Mouse (Mus musculus) T-helper 1 cell (primary cell): ENCODE data around the gene Dnajc5.

Experiments used
- in situ Hi-C: fragments of 300-600 bp; cut with MboI, MseI; formaldehyde crosslinking; loops from one replicate; pipeline ENCODE4 v1.15.1; 2025; ENCODE audit warnings: high pct_unique_total_duplicates

Gene Dnajc5

DNA sequence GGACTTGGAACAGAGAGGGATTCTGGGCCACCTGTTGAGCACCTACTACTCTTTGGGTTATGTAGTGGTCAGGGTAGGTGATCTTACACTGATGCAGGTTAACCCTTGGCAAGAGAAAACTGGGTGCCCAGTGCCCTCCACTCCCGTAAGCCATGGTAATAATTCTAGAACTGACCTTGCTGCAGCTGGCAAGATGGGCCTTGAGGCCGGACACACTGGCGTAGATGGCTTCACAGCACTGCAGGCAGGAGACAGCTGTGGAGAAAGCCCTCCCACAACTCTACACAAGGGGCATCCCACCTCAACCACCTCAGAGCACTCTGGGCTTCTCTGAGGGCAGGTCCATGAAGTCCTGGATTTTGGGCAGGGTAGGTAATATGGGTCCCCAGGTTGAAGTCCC lies 65.8 kb downstream of the Dnajc5 start:
- in situ Hi-C loops, result loop anchor here (25.0 kb wide), 1 partner anchor 199 kb away; the partner anchor contains the start of gene Lime1

DNA sequence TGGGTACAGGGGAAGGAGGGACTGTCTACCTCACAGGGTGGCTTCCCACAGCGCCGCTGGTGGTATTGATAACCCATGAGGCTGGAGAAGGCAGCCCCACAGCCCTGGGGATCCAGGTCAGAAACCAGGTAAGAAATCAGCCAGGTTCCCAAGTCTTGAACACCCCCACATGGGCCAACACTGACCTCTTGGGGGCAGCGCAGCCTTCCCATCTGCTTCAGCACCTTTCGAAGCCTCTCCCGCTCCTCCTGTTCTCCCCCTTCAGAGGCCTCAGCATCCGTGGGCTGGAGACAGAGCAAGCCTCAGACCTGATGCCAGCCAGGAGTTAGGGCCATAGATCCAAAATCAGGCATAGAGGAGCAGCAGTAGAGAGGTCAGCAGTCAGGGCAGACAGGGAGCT lies 67.5 kb downstream of the Dnajc5 start:
- in situ Hi-C loops, result loop anchor here (25.0 kb wide), 1 partner anchor 200 kb away; the partner anchor contains the start of gene Lime1

DNA sequence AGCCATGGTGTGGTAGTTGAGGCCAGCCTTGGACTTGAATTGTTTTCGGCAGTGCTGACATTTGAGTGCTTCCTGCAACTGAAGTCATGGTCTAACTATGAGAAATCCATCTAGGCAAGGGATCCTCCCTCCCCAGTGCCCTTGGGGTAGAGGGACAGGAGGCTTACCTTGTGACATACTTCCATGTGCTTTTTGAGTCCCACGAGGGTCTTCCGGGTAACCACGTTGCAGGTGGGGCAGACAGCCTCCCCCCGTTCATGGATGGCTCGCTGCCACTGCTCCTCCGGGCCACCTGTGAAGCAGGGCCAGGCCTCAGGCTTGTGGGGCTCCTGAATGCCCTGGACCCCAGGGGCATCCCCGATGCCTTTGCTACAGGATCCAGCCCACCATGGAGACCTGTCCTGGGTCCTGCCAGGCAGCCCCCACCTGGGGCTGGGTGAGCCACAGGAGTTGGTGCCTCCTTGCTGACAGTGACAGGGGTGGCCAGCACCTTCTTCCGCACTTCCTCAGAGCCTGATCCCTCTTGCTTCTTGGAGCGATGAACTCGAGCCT lies 68.0 kb downstream of the Dnajc5 start:
- in situ Hi-C loops, result loop anchor here (25.0 kb wide), 1 partner anchor 201 kb away; the partner anchor contains the start of gene Lime1

- in situ Hi-C loops, result loop anchor here (25.0 kb wide), 1 partner anchor 202 kb away; the partner anchor contains the start of gene Lime1
These were observed 68.9 kb downstream of the Dnajc5 start for GRCm38 (mm10) chr2:181589011-181589731.

DNA sequence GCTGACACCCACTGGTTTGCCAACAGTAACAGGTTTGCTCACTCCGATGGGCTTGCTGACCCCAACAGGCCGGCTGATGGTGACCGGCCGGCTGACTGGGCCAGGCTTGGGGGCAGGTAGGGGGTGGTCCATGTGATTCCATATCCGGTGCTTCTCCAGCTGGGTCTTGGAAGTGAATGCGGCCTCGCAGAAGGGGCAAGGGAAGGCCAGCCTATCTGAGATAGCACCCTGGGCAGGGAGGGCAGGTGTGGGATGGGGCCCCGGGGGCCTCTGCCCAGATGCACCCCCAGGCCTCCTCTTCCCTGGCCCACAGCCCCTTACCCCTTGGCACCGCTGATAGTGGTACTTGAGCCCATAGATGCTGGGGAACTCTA lies 69.4 kb downstream of the Dnajc5 start:
- in situ Hi-C loops, result loop anchor here (5.0 to 25.0 kb wide), 2 partner anchors 67 to 202 kb away; partner anchors contain the start of genes Dnajc5 and Lime1

GRCm38 (mm10) chr2:181590471-181590870 lies 70.2 kb downstream of the Dnajc5 start:
- in situ Hi-C loops, result loop anchor here (5.0 to 25.0 kb wide), 2 partner anchors 68 to 203 kb away; partner anchors contain the start of genes Dnajc5 and Lime1

DNA sequence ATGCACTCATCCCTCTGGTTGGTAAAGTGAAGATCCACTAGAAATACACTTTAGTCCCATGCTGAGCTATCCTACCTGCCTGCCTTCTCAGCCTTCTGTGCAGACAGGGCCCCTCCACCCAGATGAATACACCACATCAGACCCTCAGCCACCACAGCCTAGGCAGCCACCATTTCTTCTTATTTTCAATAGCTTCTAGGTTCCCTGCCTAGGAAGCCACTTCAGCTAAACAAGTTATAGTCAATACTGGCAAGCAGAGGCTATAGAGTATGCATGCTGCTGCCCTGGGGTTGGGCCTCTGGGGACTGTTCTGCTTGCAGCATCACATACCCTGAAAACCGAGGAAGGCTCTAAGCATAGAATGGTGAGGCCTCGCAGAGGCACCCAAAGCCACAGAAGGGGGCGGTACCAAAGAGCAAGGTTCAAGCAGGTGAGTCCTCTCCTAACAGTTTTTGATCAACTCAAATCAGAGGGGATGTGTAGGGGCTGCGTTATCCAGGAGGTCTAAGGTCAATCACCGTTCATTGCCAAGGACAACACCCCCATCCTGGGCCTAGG lies 71.3 kb downstream of the Dnajc5 start, which contains the start of gene Prpf6:
TSS of gene Prpf6 (plus strand) at position 341 of the 558 bp plus-strand sequence.
- in situ Hi-C loops, result loop anchor here (5.0 to 25.0 kb wide), 2 partner anchors 69 to 204 kb away; partner anchors contain the start of genes Dnajc5 and Lime1

DNA sequence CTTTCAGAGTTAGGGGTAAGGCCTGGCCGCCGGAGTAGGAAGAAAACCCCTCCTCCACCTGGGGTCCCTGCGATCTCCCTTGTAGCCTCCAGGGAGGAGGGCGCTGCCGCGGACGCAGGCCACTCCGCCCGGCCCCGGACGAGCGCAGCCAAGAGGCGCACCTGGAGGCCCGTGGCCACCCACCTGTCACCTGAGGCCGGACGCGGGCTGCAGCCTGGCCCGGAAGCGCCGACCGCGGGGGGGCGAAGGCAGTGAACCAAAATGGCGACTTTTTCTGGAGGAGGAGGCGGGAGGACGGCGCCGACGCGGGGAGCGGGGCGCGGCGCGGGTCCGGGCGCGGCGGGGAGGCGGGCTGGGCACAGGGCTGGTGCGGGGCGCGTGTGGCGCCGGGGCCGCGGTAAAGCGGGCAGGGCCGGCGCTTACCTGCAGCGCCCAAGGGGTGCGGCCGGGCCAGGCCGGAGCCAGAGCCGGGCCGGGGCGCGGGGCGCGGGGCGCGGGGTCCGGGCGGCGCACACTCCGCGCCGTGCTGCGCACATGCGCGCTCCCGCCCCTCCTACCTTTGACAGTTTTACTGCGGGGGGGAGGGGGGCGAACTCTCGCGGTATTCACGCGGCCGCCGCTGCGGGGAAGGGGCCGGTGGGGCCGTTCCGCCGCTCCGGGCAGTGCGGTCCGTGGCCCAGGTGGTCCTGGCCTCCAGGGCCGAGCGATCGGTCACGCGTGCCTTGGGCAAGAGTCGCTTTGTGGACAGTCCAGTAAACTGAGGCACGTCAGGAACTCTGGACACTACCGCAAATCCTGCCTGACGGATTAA lies 72.2 kb downstream of the Dnajc5 start, which contains the start of gene Zfp512b:
TSS of gene Zfp512b (minus strand) at position 573 of the 811 bp plus-strand sequence.
- in situ Hi-C loops, result loop anchor here (5.0 to 25.0 kb wide), 2 partner anchors 70 to 205 kb away; partner anchors contain the start of genes Dnajc5 and Lime1

GRCm38 (mm10) chr2:181593042-181593421 lies 72.7 kb downstream of the Dnajc5 start:
- in situ Hi-C loops, result loop anchor here (5.0 to 25.0 kb wide), 2 partner anchors 71 to 206 kb away; partner anchors contain the start of genes Dnajc5 and Lime1

- in situ Hi-C loops, result loop anchor here (5.0 to 25.0 kb wide), 2 partner anchors 72 to 207 kb away; partner anchors contain the start of genes Dnajc5 and Lime1
These were observed 73.7 kb downstream of the Dnajc5 start for GRCm38 (mm10) chr2:181593937-181594336.

DNA sequence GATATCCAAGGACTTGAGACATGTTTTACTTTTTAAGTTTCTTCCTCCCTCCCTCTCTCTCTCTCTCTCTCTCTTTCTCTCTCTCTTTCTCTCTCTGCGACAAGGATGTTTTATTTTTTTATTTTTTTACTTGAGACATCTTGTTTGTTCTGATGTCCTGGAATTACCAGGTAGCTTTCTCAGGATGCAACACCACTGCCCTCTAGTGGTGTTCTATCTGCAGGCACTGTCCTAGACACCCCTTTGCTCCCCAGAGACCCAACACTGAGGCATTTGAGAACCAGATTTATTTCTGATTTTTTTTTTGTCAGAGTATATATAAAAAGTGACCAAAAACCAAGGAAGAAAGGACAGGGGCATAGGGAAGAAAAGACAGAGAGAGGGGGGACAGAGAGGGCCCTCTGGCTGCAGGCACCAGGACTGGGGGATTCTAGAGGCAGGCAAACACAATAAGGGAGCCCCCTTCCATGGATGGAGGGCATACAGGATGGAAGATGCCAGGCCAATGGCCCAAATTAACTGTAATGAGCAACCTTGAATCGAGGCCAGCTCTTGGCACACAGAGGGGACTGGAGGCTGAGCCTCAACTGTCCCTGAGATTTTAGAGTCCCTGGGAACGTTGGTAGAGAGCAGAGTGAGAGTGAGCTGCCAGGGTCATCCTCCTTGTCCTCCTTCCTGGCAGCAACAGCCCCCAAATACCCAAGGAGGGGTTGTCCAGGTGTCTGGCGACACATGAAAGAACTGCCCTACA lies 74.8 kb downstream of the Dnajc5 start:
- in situ Hi-C loops, result loop anchor here (5.0 to 25.0 kb wide), 2 partner anchors 73 to 208 kb away; partner anchors contain the start of genes Dnajc5 and Lime1

DNA sequence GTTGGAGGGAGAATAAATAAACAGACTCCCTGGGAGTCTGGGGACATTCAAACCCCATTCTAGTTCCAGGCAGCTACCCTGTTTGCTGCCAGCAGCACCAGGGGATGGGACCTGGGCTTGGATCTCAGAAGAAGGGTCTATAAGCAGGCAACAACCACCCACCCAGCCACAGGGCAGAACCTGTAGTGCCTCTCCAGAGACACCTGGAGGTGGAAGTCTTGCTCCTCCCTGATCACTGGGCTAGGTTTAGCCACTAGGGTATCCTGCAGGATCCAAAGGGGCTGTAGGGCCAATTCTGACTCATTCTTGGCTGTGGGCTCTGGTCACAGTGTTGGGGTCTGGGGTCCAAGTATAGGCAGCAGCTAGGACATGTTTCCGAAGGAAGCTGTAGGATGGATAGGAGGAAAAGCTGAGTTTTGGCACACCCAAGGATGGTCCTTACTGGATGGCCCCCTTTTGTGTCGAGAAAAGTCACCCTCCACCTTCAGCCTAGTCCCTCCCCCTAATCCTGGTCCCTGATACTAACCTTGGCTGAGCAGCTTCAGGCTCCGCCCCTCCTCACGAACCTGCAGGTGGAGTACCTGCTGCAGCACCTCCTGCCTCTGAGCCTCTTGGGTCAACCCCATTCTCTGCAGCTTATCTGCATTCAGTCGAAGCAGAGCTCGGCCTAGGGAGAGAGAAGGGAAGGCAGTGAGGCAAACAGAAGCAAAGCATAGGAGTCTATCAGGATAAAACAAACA lies 76.1 kb downstream of the Dnajc5 start:
- in situ Hi-C loops, result loop anchor here (25.0 kb wide), 1 partner anchor 209 kb away; the partner anchor contains the start of gene Lime1

DNA sequence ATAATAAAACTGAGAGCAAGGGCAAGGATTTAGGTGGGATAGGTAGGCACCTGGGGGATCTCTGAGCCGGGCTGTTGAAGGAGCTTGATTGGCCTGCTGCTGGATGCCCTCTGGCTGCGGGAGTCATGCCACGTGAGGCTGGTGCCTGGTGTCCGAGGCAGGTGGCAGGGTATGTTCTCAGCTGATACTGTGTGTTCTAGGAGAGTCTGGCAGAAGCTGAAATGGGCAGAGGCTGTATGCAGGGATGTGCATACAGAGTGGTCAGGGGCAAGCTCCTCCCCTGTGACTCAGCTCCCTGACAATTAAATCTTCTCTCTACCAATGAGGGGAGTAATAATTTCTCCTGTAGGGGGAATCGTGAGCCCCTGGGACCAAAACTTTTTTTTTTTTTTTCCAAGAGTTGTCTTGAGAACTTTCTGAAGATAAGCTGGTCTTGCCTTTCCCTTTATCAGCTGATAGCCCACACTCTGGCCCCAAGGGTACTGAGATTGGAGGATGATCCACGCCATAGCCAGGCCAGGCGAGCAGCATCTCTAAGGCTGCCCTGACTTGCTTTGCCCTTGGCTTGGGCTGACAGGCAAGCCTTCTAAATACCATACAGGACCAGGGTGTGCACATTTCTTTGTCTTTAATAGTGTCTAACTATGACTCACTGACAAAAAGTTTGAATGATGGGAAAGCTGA lies 77.2 kb downstream of the Dnajc5 start:
- in situ Hi-C loops, result loop anchor here (25.0 kb wide), 1 partner anchor 210 kb away; the partner anchor contains the start of gene Lime1

DNA sequence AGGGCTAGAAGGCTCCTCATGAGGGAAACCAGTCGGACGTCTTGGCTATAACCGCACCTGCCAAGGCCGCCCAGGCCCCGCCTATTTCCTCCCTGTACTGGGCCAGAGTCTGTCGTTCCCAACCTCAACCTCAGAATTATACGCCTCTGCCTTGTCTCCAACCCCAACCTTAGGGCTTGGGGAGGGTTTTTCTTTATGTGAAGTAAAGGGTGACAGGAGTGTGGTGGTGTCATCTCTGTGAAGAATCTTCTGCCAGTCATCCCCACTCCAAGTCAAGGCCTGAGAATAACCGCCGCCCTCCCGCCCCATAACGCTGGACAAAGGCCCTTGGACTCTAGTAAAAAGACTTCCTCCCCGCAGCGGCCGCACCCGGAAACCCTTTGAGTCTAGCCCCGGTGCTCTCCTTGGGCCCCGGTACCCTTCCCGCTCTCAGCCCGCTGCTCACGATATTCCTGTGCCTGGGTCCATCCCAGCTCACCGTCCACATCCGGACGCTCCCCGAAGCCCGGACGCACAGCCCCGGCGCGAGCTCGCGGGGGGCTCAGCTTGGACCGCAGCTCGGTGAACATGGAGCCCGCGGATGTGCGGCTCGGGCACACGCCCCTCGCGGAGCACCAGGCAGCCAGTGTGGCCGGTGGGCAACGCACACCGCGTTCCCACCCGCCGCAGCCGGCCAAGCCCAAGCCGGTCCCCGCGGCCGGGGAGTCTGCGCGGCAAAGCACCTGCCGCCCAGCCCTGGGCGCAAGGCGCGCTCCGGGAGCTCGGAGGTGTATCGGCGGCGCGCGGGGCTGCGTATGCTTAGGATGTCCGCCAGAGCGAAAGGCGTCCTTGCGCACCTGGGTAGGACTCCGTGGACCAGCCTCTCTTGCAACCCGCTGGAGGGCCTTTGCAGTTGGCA lies 78.4 kb downstream of the Dnajc5 start, which contains the start of gene Samd10:
TSS of gene Samd10 (minus strand) at position 759 of the 898 bp plus-strand sequence.
- in situ Hi-C loops, result loop anchor here (25.0 kb wide), 1 partner anchor 211 kb away; the partner anchor contains the start of gene Lime1

GRCm38 (mm10) chr2:181600226-181600758 lies 80.0 kb downstream of the Dnajc5 start:
- in situ Hi-C loops, result no loop called here

GRCm38 (mm10) chr2:181600828-181601750 lies 80.8 kb downstream of the Dnajc5 start:
- in situ Hi-C loops, result no loop called here
